Mouse (Mus musculus) left cerebral cortex, adult 6 months (tissue): Measurements from ENCODE around the gene Ndfip2. TPM values are rescaled to one million over a fixed set of nuclear protein-coding genes. Genes with fewer than 3 reads are reported as not detected.

Experiments
- long read RNA-seq, 2 experiments: library from polyadenylated mRNA; unstranded; transcript quantifications; one replicate each; pipeline ENCODE4 v2.0.0; 2019 to 2020
- polyA plus RNA-seq: library from polyadenylated mRNA; unstranded; fragments of <200 nt; fragmentation: Nextera tagmentation; gene quantifications from 2 replicates; pipeline ENCODE4 v1.2.3, GENCODE M21; 2021

Ndfip2 gene
- 73.1 and 202 TPM in 2 replicates for polyA plus RNA-seq
- long read RNA-seq, experiment 1, transcript Ndfip2-202 (8 exons, 1,695 nt), result minor isoform, 95 of 615 reads
- long read RNA-seq, experiment 1, transcript Ndfip2-206 (8 exons, 2,532 nt), result major isoform, 477 of 615 reads
- long read RNA-seq, experiment 1, partial matches to known transcripts, result 20 of 615 reads
- long read RNA-seq, experiment 1, other reads (novel, unspliced or antisense), result 20 of 615 reads
- long read RNA-seq, experiment 2, transcript Ndfip2-206 (8 exons, 2,532 nt), result major isoform, 78 of 136 reads
- long read RNA-seq, experiment 2, transcript Ndfip2-202 (8 exons, 1,695 nt), result minor isoform, 23 of 136 reads
- long read RNA-seq, experiment 2, partial matches to known transcripts, result 12 of 136 reads
- long read RNA-seq, experiment 2, other reads (novel, unspliced or antisense), result 21 of 136 reads

GRCm38 (mm10) chr14:105258379-105259034, at the start of gene Ndfip2:
Gene Ndfip2, plus strand, starts transcription at chr14:105258573.

Other genes starting within 250 kb of the Ndfip2 start
- gene Rbm26, start 81.2 kb upstream of the Ndfip2 start, polyA plus RNA-seq, result 6.1 and 7.9 TPM in 2 replicates